Mouse (Mus musculus) stomach, embryonic 15.5 days (tissue): Measurements from ENCODE around the gene 2310057N15Rik. TPM values are rescaled to one million over a fixed set of nuclear protein-coding genes. Genes with fewer than 3 reads are reported as not detected.
"Not testable (repeated sequence)": the region's sequence is repeated elsewhere in the genome, so short reads cannot be mapped to it uniquely, and the experiment has no call there.

Experiments
- ATAC-seq: fragments of 200-750 bp; cut with Nextera tagmentation; 2 replicates; pipeline ENCODE4 v1.8.0; 2017; ENCODE audit warnings: low read depth, moderate number of reproducible peaks, moderate TSS enrichment; ENCODE audit not compliant: insufficient read depth, low FRiP score
- H3K27ac ChIP-seq: fragments of 300-500 bp; sonication (generic); 2 replicates; pipeline ENCODE4 v1.5.1; 2015; ENCODE audit warnings: mild to moderate bottlenecking, inconsistent platforms
- H3K27me3 ChIP-seq: fragments of 300-500 bp; sonication (generic); replicated peaks from 2 replicates; pipeline ENCODE4 v1.6.1; 2015; ENCODE audit warnings: inconsistent platforms
- H3K36me3 ChIP-seq: fragments of 300-500 bp; sonication (generic); 2 replicates; pipeline ENCODE4 v1.6.1; 2015; ENCODE audit warnings: inconsistent platforms
- H3K4me1 ChIP-seq: fragments of 300-500 bp; sonication (generic); 2 replicates; pipeline ENCODE4 v1.6.1; 2015; ENCODE audit warnings: inconsistent platforms
- H3K4me2 ChIP-seq: fragments of 300-500 bp; sonication (generic); 2 replicates; pipeline ENCODE4 v1.6.1; 2015; ENCODE audit warnings: mild to moderate bottlenecking, inconsistent platforms
- H3K4me3 ChIP-seq: fragments of 300-500 bp; sonication (generic); replicated peaks from 2 replicates; pipeline ENCODE4 v1.5.1; 2015; ENCODE audit warnings: inconsistent platforms
- H3K9ac ChIP-seq: fragments of 300-500 bp; sonication (generic); 2 replicates; pipeline ENCODE4 v1.6.1; 2015; ENCODE audit warnings: inconsistent platforms
- H3K9me3 ChIP-seq: fragments of 300-500 bp; sonication (generic); 2 replicates; pipeline ENCODE4 v1.6.1; 2016; ENCODE audit warnings: inconsistent platforms
- WGBS: fragments of 180-500 bp; shearing (Covaris S2); methylation state at CpG from one replicate; pipeline ENCODE4 v1.1.7; 2015; 5-methylcytosine and 5-hydroxymethylcytosine counted together
- polyA plus RNA-seq: library from polyadenylated mRNA; unstranded; fragments of >200 nt; fragmentation: Nextera tagmentation; extraction: Ambion mirVana; gene quantifications from 2 replicates; pipeline ENCODE4 v1.2.1, GENCODE M21; 2015

Gene 2310057N15Rik
- not detected in 2 replicates for polyA plus RNA-seq

- 82% methylated on average over 2 of the region's 2 CpGs for WGBS
- Histone ChIP-seq H3K4me1 (no peaks in the 10 kb centered on the region), H3K9me3 (no peaks in the 10 kb centered on the region), H3K4me2 (no peak within 1 kb of the TSS), H3K27ac (no peak within 1 kb of the TSS), H3K27me3 (no peaks in the 10 kb centered on the region), H3K4me3 (no peak within 1 kb of the TSS), H3K9ac (no peak within 1 kb of the TSS), H3K36me3 (no peaks in the 10 kb centered on the region)
- no peak for ATAC-seq
Measured at GRCm38 (mm10) chr16:88774106-88774505, at the start of gene 2310057N15Rik. TSS of gene 2310057N15Rik (minus strand) at chr16:88774206.

GRCm38 (mm10) chr16:88823736-88824135, 49.7 kb upstream of the 2310057N15Rik start:
- Histone ChIP-seq H3K4me2 (no peak overlapping the region), H3K4me3 (no peak overlapping the region)

GRCm38 (mm10) chr16:88820066-88820465, 46.1 kb upstream of the 2310057N15Rik start, which contains the start of gene Krtap15:
TSS of gene Krtap15 (plus strand) at chr16:88820215.
- Histone ChIP-seq H3K9ac (no peak within 1 kb of the TSS), H3K9me3 (no peaks in the 10 kb centered on the region), H3K4me1 (no peaks in the 10 kb centered on the region), H3K36me3 (no peaks in the 10 kb centered on the region), H3K4me2 (no peak within 1 kb of the TSS), H3K27me3 (no peaks in the 10 kb centered on the region), H3K4me3 (no peak within 1 kb of the TSS), H3K27ac (no peak within 1 kb of the TSS)
- WGBS = 76% methylated on average over 3 of the region's 3 CpGs
- ATAC-seq = no peak

More at GRCm38 (mm10) chr16:88823736-88824135, 49.7 kb upstream of the 2310057N15Rik start:
- Histone ChIP-seq H3K36me3 (no peaks in the 10 kb centered on the region), H3K27ac (no peak overlapping the region), H3K9ac (no peak overlapping the region), H3K4me1 (no peaks in the 10 kb centered on the region), H3K9me3 (no peaks in the 10 kb centered on the region), H3K27me3 (no peaks in the 10 kb centered on the region)
- ATAC-seq = no peak
- WGBS = 83% methylated on average over 3 of the region's 3 CpGs

- Histone ChIP-seq H3K4me3 (no peak within 1 kb of the TSS), H3K9ac (no peak within 1 kb of the TSS), H3K27me3 (no peaks in the 10 kb centered on the region), H3K36me3 (no peaks in the 10 kb centered on the region), H3K27ac (no peak within 1 kb of the TSS), H3K9me3 (no peaks in the 10 kb centered on the region), H3K4me2 (no peak within 1 kb of the TSS), H3K4me1 (no peaks in the 10 kb centered on the region)
- no peak for ATAC-seq
- 80% methylated on average over 2 of the region's 2 CpGs for whole genome bisulfite sequencing
Measured at GRCm38 (mm10) chr16:88811827-88812226, 37.8 kb upstream of the 2310057N15Rik start, which contains the start of gene Gm20741. TSS of gene Gm20741 (minus strand) at chr16:88812220.

- Histone ChIP-seq H3K36me3 (no peaks in the 10 kb centered on the region), H3K4me2 (no peak overlapping the region), H3K4me1 (no peaks in the 10 kb centered on the region), H3K4me3 (no peak overlapping the region), H3K27me3 (no peaks in the 10 kb centered on the region), H3K9me3 (no peaks in the 10 kb centered on the region), H3K9ac (no peak overlapping the region), H3K27ac (no peak overlapping the region)
- 65% methylated on average over 2 of the region's 2 CpGs for WGBS
- ATAC-seq = no peak
Measured at GRCm38 (mm10) chr16:88786786-88787185, 12.8 kb upstream of the 2310057N15Rik start.

GRCm38 (mm10) chr16:88777596-88777995, 3.6 kb upstream of the 2310057N15Rik start, which contains the start of gene Gm5965:
TSS of gene Gm5965 (plus strand) at chr16:88777896.
- H3K9me3 ChIP-seq = no peaks in the 10 kb centered on the region
- no peak for ATAC-seq

GRCm38 (mm10) chr16:88758547-88758946, 15.5 kb downstream of the 2310057N15Rik start, which contains the start of gene 2310034C09Rik:
TSS of gene 2310034C09Rik (plus strand) at chr16:88758847.
- H3K4me2 ChIP-seq, H3K27me3 ChIP-seq, H3K9ac ChIP-seq, H3K4me1 ChIP-seq, H3K9me3 ChIP-seq, H3K27ac ChIP-seq, H3K36me3 ChIP-seq, ATAC-seq, H3K4me3 ChIP-seq: not testable (repeated sequence)
- WGBS = 90% methylated on average over 3 of the region's 3 CpGs

More at GRCm38 (mm10) chr16:88777596-88777995, 3.6 kb upstream of the 2310057N15Rik start, which contains the start of gene Gm5965:
- H3K27ac ChIP-seq = no peak within 1 kb of the TSS
- H3K27me3 ChIP-seq = no peaks in the 10 kb centered on the region
- H3K4me1 ChIP-seq = no peaks in the 10 kb centered on the region
- H3K36me3 ChIP-seq = no peaks in the 10 kb centered on the region
- no peak within 1 kb of the TSS for H3K9ac ChIP-seq
- WGBS = 83% methylated on average over 6 of the region's 6 CpGs
- H3K4me3 ChIP-seq = no peak within 1 kb of the TSS
- no peak within 1 kb of the TSS for H3K4me2 ChIP-seq

GRCm38 (mm10) chr16:88751535-88751934, 22.5 kb downstream of the 2310057N15Rik start, which contains the start of gene Krtap13:
TSS of gene Krtap13 (minus strand) at chr16:88751635.
- not testable (repeated sequence) for H3K27me3 ChIP-seq, H3K27ac ChIP-seq, ATAC-seq, H3K4me1 ChIP-seq, H3K4me3 ChIP-seq, H3K9me3 ChIP-seq, H3K4me2 ChIP-seq, H3K36me3 ChIP-seq, H3K9ac ChIP-seq
- 87% methylated on average over 3 of the region's 3 CpGs for WGBS

GRCm38 (mm10) chr16:88747943-88748342, 26.1 kb downstream of the 2310057N15Rik start:
- Histone ChIP-seq H3K36me3 (no peaks in the 10 kb centered on the region), H3K27ac (no peak overlapping the region), H3K9me3 (no peaks in the 10 kb centered on the region), H3K27me3 (no peaks in the 10 kb centered on the region), H3K4me1 (no peaks in the 10 kb centered on the region), H3K4me3 (no peak overlapping the region), H3K9ac (no peak overlapping the region), H3K4me2 (no peak overlapping the region)
- ATAC-seq = no peak
- WGBS = 72% methylated on average over 4 of the region's 4 CpGs

GRCm38 (mm10) chr16:88744750-88745340, 29.2 kb downstream of the 2310057N15Rik start:
- H3K27ac ChIP-seq = no peak overlapping the region
- H3K36me3 ChIP-seq = no peaks in the 10 kb centered on the region
- H3K4me1 ChIP-seq = no peaks in the 10 kb centered on the region
- H3K4me3 ChIP-seq = no peak overlapping the region
- no peak overlapping the region for H3K9ac ChIP-seq
- no peak overlapping the region for H3K4me2 ChIP-seq
- 72% methylated on average over 4 of the region's 4 CpGs for WGBS
- H3K27me3 ChIP-seq = no peaks in the 10 kb centered on the region
- no peaks in the 10 kb centered on the region for H3K9me3 ChIP-seq
- ATAC-seq = no peak

- Histone ChIP-seq H3K27ac (no peak overlapping the region), H3K36me3 (no peaks in the 10 kb centered on the region), H3K9me3 (no peaks in the 10 kb centered on the region), H3K27me3 (no peaks in the 10 kb centered on the region), H3K4me1 (no peaks in the 10 kb centered on the region), H3K4me2 (no peak overlapping the region), H3K4me3 (no peak overlapping the region), H3K9ac (no peak overlapping the region)
- WGBS = 50% methylated on average over 2 of the region's 2 CpGs
- ATAC-seq = no peak
Measured at GRCm38 (mm10) chr16:88735391-88735790, 38.6 kb downstream of the 2310057N15Rik start.

- H3K27me3 ChIP-seq = no peaks in the 10 kb centered on the region
- WGBS = 71% methylated on average over 4 of the region's 4 CpGs
- H3K27ac ChIP-seq = no peak within 1 kb of the TSS
- no peak within 1 kb of the TSS for H3K9ac ChIP-seq
- H3K9me3 ChIP-seq = no peaks in the 10 kb centered on the region
- no peaks in the 10 kb centered on the region for H3K36me3 ChIP-seq
- no peak within 1 kb of the TSS for H3K4me3 ChIP-seq
- ATAC-seq = no peak
- no peak within 1 kb of the TSS for H3K4me2 ChIP-seq
- H3K4me1 ChIP-seq = no peaks in the 10 kb centered on the region
Measured at GRCm38 (mm10) chr16:88728812-88729275, 45.2 kb downstream of the 2310057N15Rik start, which contains the start of gene Krtap13-1. TSS of gene Krtap13-1 (plus strand) at chr16:88728862.
